Mouse (Mus musculus) limb, embryonic 10.5 days (tissue): ENCODE data around the gene C130026I21Rik. TPM values are rescaled to one million over a fixed set of nuclear protein-coding genes. Genes with fewer than 3 reads are reported as not detected.
"Not testable (repeated sequence)": the region's sequence is repeated elsewhere in the genome, so short reads cannot be mapped to it uniquely, and the experiment has no call there.

Source experiments
- DNase-seq: peaks from one replicate; pipeline ENCODE4 v3.0.0-alpha.2; 2017; ENCODE audit warnings: low spot score
- H3K27ac ChIP-seq: fragments of 300-500 bp; sonication (generic); 2 replicates; pipeline ENCODE4 v1.5.1; 2016; ENCODE audit warnings: mild to moderate bottlenecking
- H3K27me3 ChIP-seq: fragments of 300-500 bp; sonication (generic); 2 replicates; pipeline ENCODE4 v1.6.1; 2016; ENCODE audit warnings: low read depth, mild to moderate bottlenecking; ENCODE audit not compliant: poor library complexity, severe bottlenecking
- H3K36me3 ChIP-seq: fragments of 300-500 bp; sonication (generic); 2 replicates; pipeline ENCODE4 v1.6.1; 2016; ENCODE audit warnings: mild to moderate bottlenecking, moderate library complexity
- H3K4me1 ChIP-seq: fragments of 300-500 bp; sonication (generic); 2 replicates; pipeline ENCODE4 v1.6.1; 2016
- H3K4me3 ChIP-seq: fragments of 300-500 bp; sonication (generic); 2 replicates; pipeline ENCODE4 v1.5.1; 2016; ENCODE audit warnings: mild to moderate bottlenecking, moderate library complexity
- H3K9me3 ChIP-seq: fragments of 300-500 bp; sonication (generic); replicated peaks from 2 replicates; pipeline ENCODE4 v1.6.1; 2016; ENCODE audit warnings: mild to moderate bottlenecking
- WGBS: fragments of 180-500 bp; shearing (Covaris S2); methylation state at CpG from one replicate; pipeline ENCODE4 v1.1.7; 2016; 5-methylcytosine and 5-hydroxymethylcytosine counted together
- polyA plus RNA-seq: library from polyadenylated mRNA; unstranded; fragments of >200 nt; fragmentation: Nextera tagmentation; extraction: Ambion mirVana; gene quantifications from 2 replicates; pipeline ENCODE4 v1.2.1, GENCODE M21; 2016

C130026I21Rik gene
- not detected in 2 replicates for polyA plus RNA-seq

- not testable (repeated sequence) for DNase-seq, H3K4me1 ChIP-seq, H3K27ac ChIP-seq, H3K27me3 ChIP-seq, H3K4me3 ChIP-seq, H3K9me3 ChIP-seq, H3K36me3 ChIP-seq
- no CpG with 5 or more reads among the region's 6 CpGs for WGBS
Observed at GRCm38 (mm10) chr1:85270466-85270865, at the start of gene C130026I21Rik. Gene C130026I21Rik (minus strand): TSS chr1:85270566.

GRCm38 (mm10) chr1:85287063-85287462 lies 16.7 kb upstream of the C130026I21Rik start:
- not testable (repeated sequence) for H3K27me3 ChIP-seq, H3K4me3 ChIP-seq, H3K36me3 ChIP-seq, H3K27ac ChIP-seq, H3K9me3 ChIP-seq, H3K4me1 ChIP-seq, DNase-seq
- 42% methylated on average over 4 of the region's 5 CpGs for WGBS

- not testable (repeated sequence) for H3K27ac ChIP-seq
- 81% methylated on average over 4 of the region's 5 CpGs for WGBS
Observed at GRCm38 (mm10) chr1:85276421-85276820, 6.1 kb upstream of the C130026I21Rik start.

GRCm38 (mm10) chr1:85258634-85259033 lies 11.7 kb downstream of the C130026I21Rik start:
- DNase-seq, H3K4me3 ChIP-seq, H3K9me3 ChIP-seq, H3K36me3 ChIP-seq, H3K27ac ChIP-seq, H3K27me3 ChIP-seq, H3K4me1 ChIP-seq: not testable (repeated sequence)
- 63% methylated on average over 2 of the region's 2 CpGs for WGBS

More at GRCm38 (mm10) chr1:85276421-85276820, 6.1 kb upstream of the C130026I21Rik start:
- not testable (repeated sequence) for H3K9me3 ChIP-seq, DNase-seq, H3K36me3 ChIP-seq, H3K27me3 ChIP-seq, H3K4me3 ChIP-seq, H3K4me1 ChIP-seq

GRCm38 (mm10) chr1:85255217-85255616 lies 15.1 kb downstream of the C130026I21Rik start:
- DNase-seq, H3K4me1 ChIP-seq, H3K27ac ChIP-seq, H3K9me3 ChIP-seq, H3K36me3 ChIP-seq, H3K27me3 ChIP-seq, H3K4me3 ChIP-seq: not testable (repeated sequence)
- 68% methylated on average over 2 of the region's 3 CpGs for whole genome bisulfite sequencing

- DNase-seq, H3K36me3 ChIP-seq, H3K27ac ChIP-seq, H3K27me3 ChIP-seq, H3K4me3 ChIP-seq, H3K4me1 ChIP-seq: not testable (repeated sequence)
- WGBS = 88% methylated on average over 4 of the region's 4 CpGs
- peaks cover 15% of the 10 kb centered on the region for H3K9me3 ChIP-seq
Observed at GRCm38 (mm10) chr1:85251211-85251610, 19.2 kb downstream of the C130026I21Rik start.

- H3K36me3 ChIP-seq = not testable (repeated sequence)
- H3K9me3 ChIP-seq = peaks cover 15% of the 10 kb centered on the region
Observed at GRCm38 (mm10) chr1:85248985-85249384, 21.4 kb downstream of the C130026I21Rik start.

GRCm38 (mm10) chr1:85246776-85247460 lies 23.4 kb downstream of the C130026I21Rik start:
- H3K4me3 ChIP-seq, H3K27ac ChIP-seq, DNase-seq, H3K27me3 ChIP-seq, H3K4me1 ChIP-seq, H3K36me3 ChIP-seq: not testable (repeated sequence)
- peaks cover 18% of the 10 kb centered on the region for H3K9me3 ChIP-seq
- WGBS = 81% methylated on average over 8 of the region's 8 CpGs

More at GRCm38 (mm10) chr1:85248985-85249384, 21.4 kb downstream of the C130026I21Rik start:
- H3K4me3 ChIP-seq, H3K27me3 ChIP-seq, H3K4me1 ChIP-seq, H3K27ac ChIP-seq: not testable (repeated sequence)
- 75% methylated on average over 3 of the region's 3 CpGs for WGBS
- DNase-seq = peak; percentile 26

GRCm38 (mm10) chr1:85246266-85246665 lies 24.1 kb downstream of the C130026I21Rik start:
- H3K4me3 ChIP-seq, H3K27me3 ChIP-seq, H3K36me3 ChIP-seq, H3K27ac ChIP-seq, H3K4me1 ChIP-seq, DNase-seq: not testable (repeated sequence)
- 86% methylated on average over 5 of the region's 5 CpGs for WGBS
- H3K9me3 ChIP-seq = peaks cover 17% of the 10 kb centered on the region

GRCm38 (mm10) chr1:85244941-85245340 lies 25.4 kb downstream of the C130026I21Rik start:
- not testable (repeated sequence) for H3K27ac ChIP-seq, H3K36me3 ChIP-seq, H3K27me3 ChIP-seq, H3K4me3 ChIP-seq, DNase-seq, H3K4me1 ChIP-seq
- 69% methylated on average over 3 of the region's 4 CpGs for WGBS
- peaks cover 17% of the 10 kb centered on the region for H3K9me3 ChIP-seq

- not testable (repeated sequence) for H3K4me3 ChIP-seq, H3K36me3 ChIP-seq, H3K27me3 ChIP-seq, DNase-seq, H3K4me1 ChIP-seq, H3K27ac ChIP-seq
- 75% methylated on average over 2 of the region's 2 CpGs for WGBS
- H3K9me3 ChIP-seq = peaks cover 17% of the 10 kb centered on the region
Observed at GRCm38 (mm10) chr1:85243023-85243422, 27.3 kb downstream of the C130026I21Rik start.

GRCm38 (mm10) chr1:85239018-85239775 lies 31.2 kb downstream of the C130026I21Rik start:
- not testable (repeated sequence) for DNase-seq, H3K27ac ChIP-seq, H3K4me1 ChIP-seq, H3K36me3 ChIP-seq, H3K27me3 ChIP-seq, H3K4me3 ChIP-seq
- 76% methylated on average over 4 of the region's 4 CpGs for WGBS
- H3K9me3 ChIP-seq = peaks cover 10% of the 10 kb centered on the region

- WGBS = 58% methylated on average over 1 of the region's 2 CpGs
- H3K4me3 ChIP-seq, H3K36me3 ChIP-seq, H3K27me3 ChIP-seq, H3K4me1 ChIP-seq, H3K27ac ChIP-seq, H3K9me3 ChIP-seq, DNase-seq: not testable (repeated sequence)
Observed at GRCm38 (mm10) chr1:85206531-85206930, 63.8 kb downstream of the C130026I21Rik start.
